Mouse (Mus musculus) neural tube, postnatal 0 days (tissue): Measurements from ENCODE around the gene Apoo. TPM values are rescaled to one million over a fixed set of nuclear protein-coding genes. Genes with fewer than 3 reads are reported as not detected.

Experiments used
- microRNA-seq: library from miRNA; unstranded; fragments of <30 nt; microRNA quantifications from one replicate; pipeline ENCODE4, GENCODE M21; 2016
- polyA plus RNA-seq: library from polyadenylated mRNA; unstranded; fragments of >200 nt; fragmentation: Nextera tagmentation; extraction: Ambion mirVana; gene quantifications from 2 replicates; pipeline ENCODE4 v1.2.1, GENCODE M21; 2015

The Apoo gene
- 153 and 175 TPM in 2 replicates for polyA plus RNA-seq

DNA sequence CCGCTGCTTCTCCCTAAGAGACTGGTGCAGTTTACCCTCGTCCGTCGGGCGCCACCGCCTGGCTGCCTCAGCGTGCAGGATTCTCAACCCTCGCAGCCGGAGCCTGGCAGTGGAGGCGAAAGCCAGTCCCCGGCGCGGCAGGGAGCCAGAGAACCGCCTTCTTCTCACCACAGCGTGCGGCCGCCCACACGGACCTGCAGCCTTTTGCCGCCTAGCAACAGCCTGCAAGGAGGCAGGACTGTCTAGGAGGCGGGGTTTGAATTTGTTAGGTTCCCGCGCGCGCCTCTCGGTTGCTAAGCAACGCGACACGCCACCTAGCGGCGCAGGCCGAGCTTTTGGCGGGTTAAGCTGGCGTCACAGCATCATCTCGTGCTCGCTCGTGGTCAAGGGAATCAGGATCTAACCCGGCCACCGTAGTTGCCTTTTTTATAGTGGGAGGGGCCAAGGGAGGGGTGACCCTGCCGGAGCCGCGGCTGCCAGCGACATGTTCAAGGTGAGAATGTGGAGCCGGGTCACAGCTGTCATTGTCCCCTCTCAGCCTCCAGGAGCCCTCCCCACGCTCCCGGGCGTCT is at the start of gene Apoo, which contains the start of gene Fam90a1b:
Apoo (plus strand) TSS at position 448 of the 572 bp plus-strand sequence.
Fam90a1b (minus strand) TSS at position 108 of the 572 bp plus-strand sequence.

Small RNAs within 50 kb of the gene (microRNA-seq; reads per million reads assigned to microRNA genes)
- not detected for gene Gm44477

Other genes with a start within 250 kb of the Apoo start
- 17.4 and 22.4 TPM in 2 replicates for gene Zfx, start 243.4 kb upstream of the Apoo start, polyA plus RNA-seq
- gene Eif2s3x, start 154.3 kb upstream of the Apoo start, polyA plus RNA-seq, result 45.3 and 48.8 TPM in 2 replicates
- gene Klhl15, start 132.5 kb upstream of the Apoo start, polyA plus RNA-seq, result 7.8 and 9.1 TPM in 2 replicates
- 0.13 and 0.36 TPM in 2 replicates for gene Fam90a1b, start 340 bp upstream of the Apoo start, polyA plus RNA-seq
- gene Maged1, start 175.0 kb downstream of the Apoo start, polyA plus RNA-seq, result 711 and 742 TPM in 2 replicates